Mouse (Mus musculus) intestine, postnatal 0 days (tissue): ENCODE measurements around the gene Fam214a. TPM values are rescaled to one million over a fixed set of nuclear protein-coding genes. Genes with fewer than 3 reads are reported as not detected.
A peak's percentile ranks its signal among the peaks of the same experiment; 100 is the strongest.

Experiments
- ATAC-seq: fragments of 200-750 bp; cut with Nextera tagmentation; 2 replicates; pipeline ENCODE4 v1.8.0; 2017; ENCODE audit warnings: mild to moderate bottlenecking, moderate TSS enrichment, moderate library complexity
- H3K27ac ChIP-seq: fragments of 300-500 bp; sonication (generic); 2 replicates; pipeline ENCODE4 v1.5.1; 2014; ENCODE audit warnings: mild to moderate bottlenecking, low read depth, low read length, moderate library complexity
- H3K27me3 ChIP-seq: fragments of 300-500 bp; sonication (generic); replicated peaks from 2 replicates; pipeline ENCODE4 v1.6.1; 2014; ENCODE audit warnings: low read length, mixed read lengths; ENCODE audit not compliant: control insufficient read depth, insufficient read depth
- H3K36me3 ChIP-seq: fragments of 300-500 bp; sonication (generic); 2 replicates; pipeline ENCODE4 v1.6.1; 2014; ENCODE audit warnings: mild to moderate bottlenecking, moderate library complexity; ENCODE audit not compliant: control insufficient read depth, insufficient read depth
- H3K4me1 ChIP-seq: fragments of 300-500 bp; sonication (generic); replicated peaks from 2 replicates; pipeline ENCODE4 v1.6.1; 2014; ENCODE audit warnings: antibody characterized with exemption, low read length, mixed read lengths; ENCODE audit not compliant: control insufficient read depth, insufficient read depth
- H3K4me2 ChIP-seq: fragments of 300-500 bp; sonication (generic); replicated peaks from 2 replicates; pipeline ENCODE4 v1.6.1; 2014; ENCODE audit warnings: low read depth, mild to moderate bottlenecking, moderate library complexity
- H3K4me3 ChIP-seq: fragments of 300-500 bp; sonication (generic); 2 replicates; pipeline ENCODE4 v1.5.1; 2014; ENCODE audit warnings: low read depth, low read length
- H3K9ac ChIP-seq: fragments of 300-500 bp; sonication (generic); 2 replicates; pipeline ENCODE4 v1.6.1; 2014; ENCODE audit warnings: mild to moderate bottlenecking, low read depth, low read length
- H3K9me3 ChIP-seq: fragments of 300-500 bp; sonication (generic); 2 replicates; pipeline ENCODE4 v1.6.1; 2016; ENCODE audit warnings: mixed run types; ENCODE audit not compliant: control insufficient read depth
- CTCF ChIP-seq: sonication (generic); IDR thresholded peaks from 2 replicates; pipeline ENCODE4 v1.5.1; 2016; ENCODE audit warnings: low read depth, mild to moderate bottlenecking, control low read depth, antibody characterized with exemption, moderate library complexity
- WGBS: fragments of 180-500 bp; shearing (Covaris S2); extraction: QIAGEN DNeasy Blood & Tissue Kit; methylation state at CpG from one replicate; pipeline ENCODE4 v1.1.7; 2014; 5-methylcytosine and 5-hydroxymethylcytosine counted together
- polyA plus RNA-seq: library from polyadenylated mRNA; unstranded; fragments of >200 nt; fragmentation: Nextera tagmentation; extraction: Ambion mirVana; gene quantifications from 2 replicates; pipeline ENCODE4 v1.2.1, GENCODE M21; 2015

Gene Fam214a
- polyA plus RNA-seq, 1 experiment from 2014 or later, result 5.1 TPM

DNA sequence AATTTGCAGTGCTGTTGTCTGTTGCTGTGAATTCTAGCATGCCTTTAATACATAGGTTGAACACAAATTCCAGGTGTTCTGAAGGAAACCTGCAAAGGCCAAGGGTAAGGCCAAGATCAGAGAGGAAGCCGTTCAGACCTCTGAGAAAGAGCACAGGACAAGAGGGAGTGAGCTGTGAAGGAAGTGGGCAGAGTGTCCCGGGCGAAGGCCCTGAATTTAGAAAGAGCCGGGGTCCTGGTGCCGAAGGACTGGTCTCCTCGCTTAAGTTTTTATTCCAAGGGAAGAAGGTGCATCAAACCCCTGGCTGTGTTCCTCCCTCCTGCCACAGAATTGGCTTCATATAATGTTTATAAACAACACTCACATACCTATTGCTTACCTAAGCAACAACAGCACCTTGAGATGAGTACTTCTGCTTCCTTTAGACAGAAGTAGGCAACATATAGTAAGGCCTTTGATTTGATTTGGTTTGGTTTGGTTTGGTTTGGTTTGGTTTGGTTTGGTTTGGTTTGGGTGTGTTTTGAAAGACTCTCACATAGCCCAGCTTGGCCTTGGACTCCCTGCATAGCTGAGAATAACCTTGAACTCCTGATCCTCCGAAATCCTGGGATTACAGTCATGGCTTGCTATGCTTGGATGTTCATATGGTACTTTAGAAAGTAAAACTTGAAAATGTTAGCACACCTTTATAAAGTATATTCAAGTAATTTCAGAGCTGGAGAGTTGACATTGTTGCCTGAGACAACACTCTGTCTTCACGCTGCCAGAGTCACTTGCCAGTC, 16.2 kb downstream of the Fam214a start:
- no peaks in the 10 kb centered on the region for H3K36me3 ChIP-seq
- H3K4me2 ChIP-seq, result no peak overlapping the region
- no peak for ATAC-seq
- no peaks in the 10 kb centered on the region for H3K27me3 ChIP-seq
- no peak for TF ChIP-seq CTCF
- H3K9me3 ChIP-seq, result no peaks in the 10 kb centered on the region
- no peak overlapping the region for H3K27ac ChIP-seq
- WGBS, result 88% methylated on average over 8 of the region's 8 CpGs
- no peak overlapping the region for H3K9ac ChIP-seq
- H3K4me1 ChIP-seq, result no peaks in the 10 kb centered on the region
- no peak overlapping the region for H3K4me3 ChIP-seq

DNA sequence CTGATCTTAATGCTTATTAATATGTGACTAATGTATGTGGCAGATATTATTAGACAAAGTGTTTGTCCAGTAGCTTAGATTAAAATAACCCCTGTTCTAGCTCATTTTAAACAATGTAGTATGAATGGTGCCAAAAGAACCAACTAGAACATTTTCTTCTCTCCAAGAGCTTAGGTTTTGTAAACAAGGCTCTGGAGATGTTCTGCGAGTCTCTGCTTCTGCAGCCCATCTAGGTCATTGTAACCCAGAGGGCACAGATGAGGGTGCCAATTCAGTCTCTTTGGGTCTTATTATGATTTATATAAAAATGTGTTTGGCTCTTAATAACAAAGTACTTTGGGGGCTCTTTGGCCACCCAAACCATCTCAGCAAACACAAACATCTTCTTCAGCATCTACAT, 17.9 kb downstream of the Fam214a start:
- ATAC-seq, result no peak
- Histone ChIP-seq H3K27me3 (no peaks in the 10 kb centered on the region), H3K9me3 (no peaks in the 10 kb centered on the region), H3K4me1 (peaks cover 5% of the 10 kb centered on the region; the same call in 1 of the 2 replicates), H3K36me3 (no peaks in the 10 kb centered on the region), H3K27ac (no peak overlapping the region), H3K4me2 (no peak overlapping the region), H3K4me3 (no peak overlapping the region), H3K9ac (no peak overlapping the region)
- WGBS, result 73% methylated on average over 1 of the region's 1 CpGs
- no peak for TF ChIP-seq CTCF

DNA sequence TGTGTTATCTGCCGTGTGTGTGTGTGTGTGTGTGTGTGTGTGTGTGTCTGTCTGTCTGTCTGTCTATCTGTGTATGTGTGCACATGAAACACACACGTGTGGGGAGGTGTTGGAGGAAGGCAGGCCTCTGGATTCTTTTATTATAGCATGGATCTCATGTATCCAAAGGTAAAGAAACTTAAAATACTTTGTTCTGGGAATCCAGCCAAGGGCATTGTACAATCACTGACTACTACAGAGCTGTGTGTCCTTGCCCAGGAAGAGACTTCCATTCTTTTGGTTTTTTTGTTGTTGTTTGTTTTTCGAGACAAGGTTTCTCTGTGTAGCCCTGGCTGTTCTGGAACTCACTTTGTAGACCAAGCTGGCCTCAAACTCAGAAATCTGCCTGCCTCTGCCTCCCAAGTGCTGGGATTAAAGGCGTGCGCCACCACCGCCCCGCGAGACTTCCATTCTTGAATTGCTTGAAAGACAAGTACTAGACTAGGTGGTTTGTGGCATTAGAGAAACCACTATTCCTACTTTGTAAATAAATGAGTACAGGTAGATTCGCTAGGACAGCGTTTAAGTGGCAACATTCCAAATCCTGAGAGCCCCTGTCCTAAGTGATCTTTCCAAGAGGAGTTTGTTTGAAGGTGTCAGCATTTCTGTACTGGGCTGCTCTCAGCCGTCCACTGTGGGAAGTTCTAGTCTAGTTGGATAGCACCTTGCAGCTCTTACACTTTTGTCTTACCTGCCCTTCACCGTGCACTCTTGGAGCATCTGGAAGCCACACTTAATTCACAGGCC, 18.7 kb downstream of the Fam214a start:
- Histone ChIP-seq H3K9me3 (no peaks in the 10 kb centered on the region), H3K27me3 (no peaks in the 10 kb centered on the region), H3K36me3 (no peaks in the 10 kb centered on the region), H3K9ac (no peak overlapping the region), H3K4me1 (peaks cover 5% of the 10 kb centered on the region; the same call in 1 of the 2 replicates), H3K4me2 (no peak overlapping the region), H3K4me3 (no peak overlapping the region), H3K27ac (no peak overlapping the region)
- no peak for ATAC-seq
- no peak for TF ChIP-seq CTCF
- WGBS, result 90% methylated on average over 12 of the region's 12 CpGs

DNA sequence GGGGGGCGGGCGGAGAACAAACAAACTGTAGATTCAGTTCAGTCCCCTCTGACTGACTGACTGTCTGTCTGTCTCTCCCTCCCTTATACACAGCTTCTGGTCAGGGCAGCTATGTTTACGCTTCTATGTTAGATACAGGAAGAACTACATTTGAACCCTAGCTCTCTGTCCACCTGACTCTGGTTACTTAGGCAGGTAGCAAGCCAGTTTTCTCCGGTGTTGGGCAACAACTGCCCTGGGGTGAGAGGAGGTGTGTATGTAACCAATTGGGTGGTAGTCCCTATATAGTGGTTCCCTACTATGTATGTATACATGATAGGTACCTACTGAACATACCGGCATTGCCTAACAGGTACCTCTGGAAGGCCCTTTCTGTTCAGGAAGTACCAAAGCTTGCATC, 20.1 kb downstream of the Fam214a start:
- Histone ChIP-seq H3K4me2 (no peak overlapping the region), H3K27ac (no peak overlapping the region), H3K27me3 (no peaks in the 10 kb centered on the region), H3K9me3 (no peaks in the 10 kb centered on the region), H3K36me3 (no peaks in the 10 kb centered on the region), H3K4me1 (peaks cover 5% of the 10 kb centered on the region; the same call in 1 of the 2 replicates), H3K9ac (no peak overlapping the region), H3K4me3 (no peak overlapping the region)
- WGBS, result 79% methylated on average over 5 of the region's 5 CpGs
- no peak for ATAC-seq
- no peak for TF ChIP-seq CTCF

DNA sequence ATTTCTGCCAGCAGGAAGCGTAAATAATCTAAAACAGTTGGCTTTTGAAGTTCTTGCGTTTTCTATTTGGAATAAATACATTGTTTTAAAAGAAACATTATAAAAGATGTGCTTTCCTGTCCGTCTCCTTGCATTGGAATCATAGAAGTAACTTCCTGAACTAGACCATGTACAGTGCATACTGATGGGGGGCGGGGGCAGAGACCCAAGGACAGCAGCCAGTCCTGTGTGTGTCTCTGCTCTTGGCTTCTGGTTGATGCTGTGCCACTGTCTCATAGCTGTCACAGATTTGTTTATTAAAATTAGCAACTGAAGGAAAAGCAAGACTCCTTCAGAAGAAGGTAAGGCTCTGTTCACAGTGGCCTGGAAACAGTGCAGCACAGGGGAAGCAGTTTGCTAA, 20.5 kb downstream of the Fam214a start:
- H3K4me2 ChIP-seq, result no peak overlapping the region
- TF ChIP-seq CTCF, result no peak
- H3K36me3 ChIP-seq, result no peaks in the 10 kb centered on the region
- H3K27me3 ChIP-seq, result no peaks in the 10 kb centered on the region
- no peak overlapping the region for H3K27ac ChIP-seq
- H3K4me3 ChIP-seq, result no peak overlapping the region
- H3K9me3 ChIP-seq, result no peaks in the 10 kb centered on the region
- no peak for ATAC-seq
- no peak overlapping the region for H3K9ac ChIP-seq
- peaks cover 5% of the 10 kb centered on the region; the same call in 1 of the 2 replicates for H3K4me1 ChIP-seq
- 79% methylated on average over 4 of the region's 4 CpGs for WGBS

DNA sequence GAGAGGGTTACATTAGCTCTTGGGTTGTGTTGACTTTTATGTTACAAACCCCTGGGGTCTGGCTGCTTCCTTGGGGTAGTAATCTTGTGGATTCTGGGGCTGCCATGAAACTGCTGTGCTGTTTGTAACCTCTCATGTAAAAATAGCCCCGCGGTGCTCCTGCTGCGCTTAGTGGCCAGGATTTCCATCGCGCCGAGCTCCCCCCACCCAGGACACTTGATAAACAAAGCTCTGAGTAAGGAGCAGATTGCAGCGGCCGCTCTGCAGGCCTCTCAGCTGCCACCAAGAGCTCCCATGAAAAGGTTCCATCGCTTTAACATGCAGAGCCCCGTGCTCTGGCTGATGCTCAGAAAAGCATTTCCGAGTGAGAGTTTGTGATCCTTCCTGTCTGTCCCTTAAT, 22.1 kb downstream of the Fam214a start:
- no peak for TF ChIP-seq CTCF
- Histone ChIP-seq H3K27ac (0 out of 2 replicates have a peak overlapping the region, but pooled peaks have one; percentile 4), H3K9me3 (no peaks in the 10 kb centered on the region), H3K9ac (no peak overlapping the region; the same call in 1 of the 2 replicates), H3K4me1 (peaks cover 5% of the 10 kb centered on the region; the same call in 1 of the 2 replicates), H3K36me3 (no peaks in the 10 kb centered on the region), H3K4me2 (peak overlapping the region; percentile 70), H3K4me3 (no peak overlapping the region), H3K27me3 (no peaks in the 10 kb centered on the region)
- 16% methylated on average over 11 of the region's 11 CpGs for WGBS
- no peak for ATAC-seq
